Mouse (Mus musculus) hindbrain, embryonic 15.5 days (tissue): Measurements from ENCODE around the gene Olfr16. TPM values are rescaled to one million over a fixed set of nuclear protein-coding genes. Genes with fewer than 3 reads are reported as not detected.

Experiments
- ATAC-seq: fragments of 200-750 bp; cut with Nextera tagmentation; 2 replicates; pipeline ENCODE4 v1.8.0; 2017; ENCODE audit warnings: low read depth, moderate number of reproducible peaks, moderate TSS enrichment; ENCODE audit not compliant: low FRiP score
- H3K27ac ChIP-seq: fragments of 300-500 bp; sonication (generic); replicated peaks from 2 replicates; pipeline ENCODE4 v1.5.1; 2015; ENCODE audit warnings: mild to moderate bottlenecking, inconsistent platforms
- H3K27me3 ChIP-seq: fragments of 300-500 bp; sonication (generic); 2 replicates; pipeline ENCODE4 v1.6.1; 2015; ENCODE audit warnings: control low read depth, inconsistent platforms
- H3K36me3 ChIP-seq: fragments of 300-500 bp; sonication (generic); 2 replicates; pipeline ENCODE4 v1.6.1; 2015; ENCODE audit warnings: control low read depth, inconsistent platforms
- H3K4me1 ChIP-seq: fragments of 300-500 bp; sonication (generic); replicated peaks from 2 replicates; pipeline ENCODE4 v1.6.1; 2015; ENCODE audit warnings: control low read depth, inconsistent platforms
- H3K4me2 ChIP-seq: fragments of 300-500 bp; sonication (generic); 2 replicates; pipeline ENCODE4 v1.6.1; 2015; ENCODE audit warnings: moderate library complexity, mild to moderate bottlenecking, inconsistent platforms
- H3K4me3 ChIP-seq: fragments of 300-500 bp; sonication (generic); 2 replicates; pipeline ENCODE4 v1.5.1; 2015; ENCODE audit warnings: mild to moderate bottlenecking, inconsistent platforms
- H3K9ac ChIP-seq: fragments of 300-500 bp; sonication (generic); 2 replicates; pipeline ENCODE4 v1.6.1; 2015; ENCODE audit warnings: inconsistent platforms
- H3K9me3 ChIP-seq: fragments of 300-500 bp; sonication (generic); 2 replicates; pipeline ENCODE4 v1.6.1; 2016; ENCODE audit warnings: control low read depth, inconsistent platforms
- WGBS: fragments of 180-500 bp; shearing (Covaris S2); methylation state at CpG from one replicate; pipeline ENCODE4 v1.1.7; 2015; 5-methylcytosine and 5-hydroxymethylcytosine counted together
- polyA plus RNA-seq: library from polyadenylated mRNA; unstranded; fragments of >200 nt; fragmentation: Nextera tagmentation; extraction: Ambion mirVana; gene quantifications from 2 replicates; pipeline ENCODE4 v1.2.1, GENCODE M21; 2015

Gene Olfr16
- polyA plus RNA-seq, result not detected in 2 replicates

- H3K4me2 ChIP-seq, result no peak within 1 kb of the TSS
- no peak for ATAC-seq
- H3K4me1 ChIP-seq, result no peaks in the 10 kb centered on the region
- no peak within 1 kb of the TSS for H3K27ac ChIP-seq
- no peak within 1 kb of the TSS for H3K9ac ChIP-seq
- H3K27me3 ChIP-seq, result no peaks in the 10 kb centered on the region
- WGBS, result 72% methylated on average over 1 of the region's 1 CpGs
- H3K4me3 ChIP-seq, result no peak within 1 kb of the TSS
- no peaks in the 10 kb centered on the region for H3K36me3 ChIP-seq
- no peaks in the 10 kb centered on the region for H3K9me3 ChIP-seq
These were observed at the start of gene Olfr16 for GRCm38 (mm10) chr1:172950160-172950559. TSS of gene Olfr16 (plus strand) at chr1:172950409.

- Histone ChIP-seq H3K4me3 (no peak overlapping the region), H3K9ac (no peak overlapping the region), H3K4me1 (no peaks in the 10 kb centered on the region), H3K9me3 (no peaks in the 10 kb centered on the region), H3K27ac (no peak overlapping the region), H3K27me3 (no peaks in the 10 kb centered on the region), H3K36me3 (no peaks in the 10 kb centered on the region), H3K4me2 (no peak overlapping the region)
- no peak for ATAC-seq
These were observed 46.9 kb upstream of the Olfr16 start for GRCm38 (mm10) chr1:172903313-172903712.

- Histone ChIP-seq H3K4me3 (no peak overlapping the region), H3K36me3 (no peaks in the 10 kb centered on the region), H3K4me1 (no peaks in the 10 kb centered on the region), H3K4me2 (no peak overlapping the region), H3K9ac (no peak overlapping the region), H3K27me3 (no peaks in the 10 kb centered on the region), H3K9me3 (no peaks in the 10 kb centered on the region), H3K27ac (no peak overlapping the region)
- WGBS, result 88% methylated on average over 1 of the region's 1 CpGs
- ATAC-seq, result no peak
These were observed 33.1 kb upstream of the Olfr16 start for GRCm38 (mm10) chr1:172917115-172917514.

- no peak for ATAC-seq
- Histone ChIP-seq H3K9me3 (no peaks in the 10 kb centered on the region), H3K27me3 (no peaks in the 10 kb centered on the region), H3K4me1 (no peaks in the 10 kb centered on the region), H3K27ac (no peak overlapping the region), H3K4me2 (no peak overlapping the region), H3K4me3 (no peak overlapping the region), H3K36me3 (no peaks in the 10 kb centered on the region), H3K9ac (no peak overlapping the region)
- WGBS, result 82% methylated on average over 2 of the region's 2 CpGs
These were observed 31.8 kb upstream of the Olfr16 start for GRCm38 (mm10) chr1:172918450-172918849.

- no peaks in the 10 kb centered on the region for H3K27me3 ChIP-seq
- H3K9me3 ChIP-seq, result no peaks in the 10 kb centered on the region
- H3K4me3 ChIP-seq, result no peak overlapping the region
- no peak overlapping the region for H3K4me2 ChIP-seq
- no peaks in the 10 kb centered on the region for H3K36me3 ChIP-seq
- no peaks in the 10 kb centered on the region for H3K4me1 ChIP-seq
- H3K27ac ChIP-seq, result no peak overlapping the region
- ATAC-seq, result no peak
- 90% methylated on average over 2 of the region's 2 CpGs for WGBS
- H3K9ac ChIP-seq, result no peak overlapping the region
These were observed 18.0 kb upstream of the Olfr16 start for GRCm38 (mm10) chr1:172932197-172932596.

- Histone ChIP-seq H3K4me3 (no peak overlapping the region), H3K27ac (no peak overlapping the region), H3K36me3 (no peaks in the 10 kb centered on the region), H3K9ac (no peak overlapping the region), H3K9me3 (no peaks in the 10 kb centered on the region), H3K4me2 (no peak overlapping the region), H3K4me1 (no peaks in the 10 kb centered on the region), H3K27me3 (no peaks in the 10 kb centered on the region)
- ATAC-seq, result no peak
- WGBS, result 86% methylated on average over 2 of the region's 2 CpGs
These were observed 1.0 kb downstream of the Olfr16 start for GRCm38 (mm10) chr1:172951171-172951720.

GRCm38 (mm10) chr1:172955376-172955775 is 5.2 kb downstream of the Olfr16 start:
- ATAC-seq, result no peak
- 45% methylated on average over 4 of the region's 4 CpGs for WGBS
- Histone ChIP-seq H3K9me3 (no peaks in the 10 kb centered on the region), H3K4me2 (no peak overlapping the region), H3K4me3 (no peak overlapping the region), H3K9ac (no peak overlapping the region), H3K36me3 (no peaks in the 10 kb centered on the region), H3K27ac (no peak overlapping the region), H3K27me3 (no peaks in the 10 kb centered on the region), H3K4me1 (no peaks in the 10 kb centered on the region)

GRCm38 (mm10) chr1:172960452-172960851 is 10.2 kb downstream of the Olfr16 start:
- no peaks in the 10 kb centered on the region for H3K27me3 ChIP-seq
- no peak overlapping the region for H3K9ac ChIP-seq
- no peaks in the 10 kb centered on the region for H3K4me1 ChIP-seq
- no peak overlapping the region for H3K27ac ChIP-seq
- WGBS, result 67% methylated on average over 1 of the region's 1 CpGs
- no peaks in the 10 kb centered on the region for H3K36me3 ChIP-seq
- no peaks in the 10 kb centered on the region for H3K9me3 ChIP-seq
- H3K4me2 ChIP-seq, result no peak overlapping the region
- no peak overlapping the region for H3K4me3 ChIP-seq
- ATAC-seq, result no peak

- no peaks in the 10 kb centered on the region for H3K9me3 ChIP-seq
- WGBS, result 75% methylated on average over 12 of the region's 12 CpGs
- no peak for ATAC-seq
- H3K4me2 ChIP-seq, result no peak overlapping the region
- no peak overlapping the region for H3K27ac ChIP-seq
- no peaks in the 10 kb centered on the region for H3K36me3 ChIP-seq
- no peak overlapping the region for H3K9ac ChIP-seq
- H3K4me1 ChIP-seq, result 0 out of 2 replicates have a peak, but pooled peaks cover 5% of the 10 kb centered on the region
- no peak overlapping the region for H3K4me3 ChIP-seq
- no peaks in the 10 kb centered on the region for H3K27me3 ChIP-seq
These were observed 39.8 kb downstream of the Olfr16 start for GRCm38 (mm10) chr1:172989794-172990634.

GRCm38 (mm10) chr1:172990635-172991009 is 40.4 kb downstream of the Olfr16 start:
- H3K9ac ChIP-seq, result no peak overlapping the region
- 0 out of 2 replicates have a peak, but pooled peaks cover 5% of the 10 kb centered on the region for H3K4me1 ChIP-seq
- H3K36me3 ChIP-seq, result no peaks in the 10 kb centered on the region
- H3K9me3 ChIP-seq, result no peaks in the 10 kb centered on the region
- no peak overlapping the region for H3K27ac ChIP-seq
- no peak overlapping the region for H3K4me3 ChIP-seq
- no peak for ATAC-seq
- no peak overlapping the region for H3K4me2 ChIP-seq
- H3K27me3 ChIP-seq, result no peaks in the 10 kb centered on the region
- WGBS, result 84% methylated on average over 3 of the region's 3 CpGs
